Mouse (Mus musculus) cerebellum, adult (tissue): ENCODE data around the gene Cfap44.

ENCODE experiments used
- ATAC-seq: cut with Nextera tagmentation; 2 replicates; pipeline ENCODE4 v1.9.2; 2017; ENCODE audit warnings: mild to moderate bottlenecking, moderate library complexity, mixed read lengths; ENCODE audit not compliant: insufficient number of reproducible peaks, low FRiP score, low TSS enrichment

Cfap44 gene

DNA sequence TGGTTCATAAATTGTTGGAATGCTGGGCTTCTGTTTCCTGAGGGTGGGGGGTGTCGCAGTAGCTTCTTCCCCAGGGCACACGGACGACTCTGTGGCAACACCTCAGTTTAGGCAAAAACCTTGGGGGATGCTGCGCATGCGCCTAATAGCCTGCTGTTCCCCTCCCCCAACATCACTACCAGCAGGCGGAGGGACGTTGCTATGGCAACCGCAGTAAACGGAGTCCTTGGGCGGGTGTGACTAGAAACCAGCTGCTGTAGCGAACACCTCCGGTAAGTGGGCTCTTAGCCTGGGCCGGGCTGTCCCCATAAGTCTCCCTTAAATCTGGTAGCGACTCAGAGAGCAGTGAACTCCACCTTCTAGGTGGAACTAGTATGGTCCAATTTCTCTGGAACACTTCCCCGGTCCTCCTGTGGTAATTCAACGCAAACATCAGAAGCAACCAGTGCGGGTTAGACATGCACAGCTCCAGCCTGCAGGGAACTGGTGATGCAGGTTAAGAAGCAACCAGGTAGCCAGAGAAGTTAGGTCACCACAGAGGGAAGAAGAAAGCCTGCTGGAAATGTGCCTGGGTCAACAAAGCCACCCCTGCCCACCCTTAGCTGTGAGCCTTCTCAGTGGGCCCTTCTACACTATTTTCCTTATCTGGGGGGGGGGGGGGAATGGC, at the start of gene Cfap44:
Cfap44 (plus strand) TSS at position 220 of the 667 bp plus-strand sequence.
- peak; percentile 72 for ATAC-seq

DNA sequence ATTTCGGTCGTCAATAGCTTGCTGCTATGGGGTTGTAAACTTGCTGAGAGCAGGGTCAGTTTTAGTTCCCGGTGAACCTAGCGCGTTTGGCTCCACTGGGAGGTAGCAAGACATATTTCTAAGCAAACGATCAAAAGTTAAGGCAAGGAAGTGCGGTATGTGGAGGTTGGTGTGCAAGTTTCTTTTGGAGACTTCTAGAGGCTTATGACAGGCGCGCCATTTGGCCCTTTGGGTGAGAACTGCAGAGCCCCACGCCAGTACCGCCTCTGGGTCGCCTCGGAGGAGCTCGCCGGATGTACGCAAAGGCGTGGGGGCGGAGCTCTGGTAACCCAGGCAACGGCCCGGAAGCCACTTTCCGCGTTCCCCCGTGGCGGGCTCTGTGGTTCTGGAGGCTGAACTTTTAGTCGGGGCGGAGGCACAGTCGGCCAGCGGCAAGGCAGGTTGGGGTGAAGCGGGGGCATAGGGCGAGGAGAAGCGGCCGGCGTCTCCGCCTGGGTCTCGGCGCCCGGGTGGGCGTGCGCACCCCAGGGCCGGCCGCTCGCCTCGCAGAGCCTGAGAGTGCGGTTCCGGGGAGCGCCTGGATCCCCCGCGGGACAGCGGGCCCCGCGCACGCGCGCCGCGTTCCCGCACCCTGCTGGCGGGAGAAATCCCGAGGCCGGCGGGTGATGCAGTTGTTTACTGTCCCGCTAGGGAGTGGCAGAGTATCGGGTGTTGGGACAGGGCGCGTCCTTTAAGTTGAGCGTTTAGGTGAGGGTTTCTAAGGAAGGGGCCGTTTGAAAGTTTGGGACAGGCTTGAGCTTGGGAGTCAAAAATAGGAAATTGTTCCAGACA, 47.3 kb upstream of the Cfap44 start, which contains the start of gene Spice1:
Spice1 (plus strand) TSS at position 51 of the 831 bp plus-strand sequence.
- ATAC-seq = peak; percentile 99

DNA sequence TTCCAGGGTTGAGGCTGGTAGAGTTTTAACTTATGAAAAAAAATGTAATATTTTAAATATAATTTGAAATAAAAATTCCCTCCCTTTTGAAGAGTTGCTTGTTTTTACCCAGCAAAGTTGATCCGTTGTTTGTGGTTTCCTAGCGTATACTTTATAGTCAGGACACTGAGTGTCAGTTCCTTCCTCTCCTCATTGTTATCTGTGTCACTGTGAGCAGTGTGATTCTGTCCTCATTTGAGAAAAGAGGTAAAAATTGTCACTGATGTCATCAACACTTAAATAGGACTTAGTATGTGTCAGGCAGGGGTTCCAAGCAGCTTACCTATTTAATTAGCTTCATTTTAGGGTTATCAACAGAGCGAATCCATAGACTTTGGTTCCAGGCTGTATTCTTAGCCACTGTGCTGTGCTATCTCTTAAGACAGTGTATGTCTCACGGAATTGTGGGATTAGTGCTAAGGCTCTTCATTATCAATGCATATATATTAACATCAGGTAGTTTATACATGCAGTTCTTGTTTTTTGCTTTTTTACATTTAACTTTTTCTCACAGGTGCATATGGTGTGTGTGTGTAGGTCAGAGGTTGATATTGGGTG, 44.7 kb upstream of the Cfap44 start:
- ATAC-seq = no peak

DNA sequence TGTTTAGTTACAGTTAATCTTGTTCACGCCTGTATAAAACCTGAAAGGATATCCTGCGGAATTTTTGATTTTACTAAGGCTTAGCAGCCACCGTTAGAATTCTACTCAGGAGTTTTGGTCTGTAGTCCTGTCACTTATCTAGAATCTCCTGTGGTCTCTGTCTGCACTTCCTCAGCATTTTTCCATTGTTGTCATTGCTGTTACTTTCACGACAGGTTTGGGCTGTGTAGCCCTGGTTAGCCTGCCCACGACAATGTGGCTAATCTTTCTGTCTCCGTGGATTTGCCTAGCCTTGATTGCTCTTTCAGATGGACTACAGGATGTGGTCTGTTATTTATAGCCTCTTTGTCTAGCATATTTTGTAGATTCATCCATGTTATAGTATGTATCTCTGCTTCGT, 38.3 kb upstream of the Cfap44 start:
- ATAC-seq = no peak

DNA sequence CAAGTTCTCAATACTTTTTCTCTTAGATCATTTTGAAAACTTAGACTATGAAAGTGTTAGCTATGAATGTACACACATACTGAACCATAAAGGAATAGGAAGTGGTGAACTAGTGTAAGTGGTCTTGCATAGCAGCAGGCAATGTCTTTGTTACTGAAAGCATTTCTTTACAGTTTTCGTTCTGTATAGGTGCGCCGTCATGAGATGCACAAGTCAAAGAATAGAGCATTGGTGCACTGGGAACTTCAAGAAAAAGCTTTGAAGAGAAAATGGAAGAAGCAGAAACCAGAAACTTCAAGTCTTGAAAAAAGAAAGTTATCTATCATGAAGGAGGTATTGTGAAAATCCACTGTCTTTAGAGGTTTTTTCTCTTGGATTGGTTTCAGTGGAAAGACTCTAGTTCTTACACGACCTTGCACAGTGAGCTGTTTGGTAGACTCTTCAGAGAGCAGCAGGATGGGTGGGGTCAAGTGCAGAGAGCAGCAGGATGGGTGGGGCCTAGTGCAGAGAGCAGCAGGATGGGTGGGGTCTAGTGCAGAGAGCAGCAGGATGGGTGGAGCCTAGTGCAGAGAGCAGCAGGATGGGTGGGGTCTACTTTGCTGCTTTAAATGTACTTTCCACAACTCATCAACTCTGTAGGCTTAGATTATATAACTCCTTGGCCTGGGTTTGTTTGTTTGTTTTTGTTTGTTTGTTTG, 36.9 kb upstream of the Cfap44 start:
- no peak for ATAC-seq

DNA sequence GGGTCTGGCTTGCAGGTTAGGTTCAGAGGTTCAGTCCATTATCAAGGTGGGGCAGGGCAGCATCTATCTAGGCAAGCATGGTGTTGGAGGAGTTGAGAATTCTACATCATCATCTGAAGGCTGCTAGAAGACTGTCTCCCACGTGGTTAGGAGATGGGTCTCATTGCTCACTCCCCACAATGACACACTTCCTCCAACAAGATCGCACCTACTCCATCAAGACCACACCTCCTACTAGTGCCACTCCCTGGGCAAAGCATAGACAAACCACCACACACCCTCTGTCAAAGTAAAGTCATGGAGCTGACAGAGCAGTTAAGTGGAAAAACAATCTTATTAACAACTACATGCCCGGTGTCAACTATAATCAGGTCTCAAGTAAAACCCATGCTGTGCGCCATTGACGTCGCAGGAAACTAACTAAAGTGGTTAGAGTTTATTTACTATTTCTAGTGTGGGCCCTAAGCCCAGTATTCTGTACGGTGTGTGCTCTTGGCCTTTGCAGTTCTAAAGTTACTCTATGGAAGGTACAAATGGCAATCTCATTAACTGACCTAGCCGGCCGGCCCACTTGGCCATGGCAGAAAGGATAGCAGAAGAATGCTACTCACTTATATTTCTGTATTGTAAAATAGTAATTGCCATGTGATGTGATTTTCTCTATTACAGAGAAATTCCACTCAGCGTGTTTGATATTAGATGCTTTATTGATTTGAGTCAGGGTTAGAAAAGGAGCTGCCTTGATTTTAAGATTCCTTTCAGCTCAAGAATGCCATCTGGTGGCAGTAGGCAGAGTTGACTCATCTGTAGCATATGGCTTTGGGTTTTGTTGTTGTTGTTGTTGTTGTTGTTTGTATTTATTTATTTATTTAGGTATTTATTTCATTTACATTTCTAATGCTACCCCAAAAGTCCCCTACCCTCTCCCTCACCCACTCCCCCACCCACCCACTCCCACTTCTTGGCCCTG, 32.4 kb upstream of the Cfap44 start:
- no peak for ATAC-seq

DNA sequence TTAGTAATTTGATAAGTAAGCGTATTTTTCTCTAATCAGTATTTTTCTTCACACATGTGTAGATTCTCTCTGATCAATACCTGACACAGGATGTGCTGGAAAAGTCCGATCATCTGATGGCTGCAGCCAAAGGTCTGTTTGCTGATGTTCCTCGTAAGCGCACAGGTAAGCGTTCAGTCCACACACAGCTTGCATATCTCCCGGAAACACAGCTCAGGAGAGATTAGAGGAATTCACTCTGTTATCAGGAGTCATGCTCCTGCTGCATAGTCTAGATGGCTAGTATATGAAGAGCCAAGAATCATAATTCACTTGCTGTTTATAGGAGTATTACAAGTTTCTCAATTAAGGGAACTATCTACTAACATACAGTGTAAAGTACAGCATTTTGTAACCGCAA, 29.1 kb upstream of the Cfap44 start:
- no peak for ATAC-seq

DNA sequence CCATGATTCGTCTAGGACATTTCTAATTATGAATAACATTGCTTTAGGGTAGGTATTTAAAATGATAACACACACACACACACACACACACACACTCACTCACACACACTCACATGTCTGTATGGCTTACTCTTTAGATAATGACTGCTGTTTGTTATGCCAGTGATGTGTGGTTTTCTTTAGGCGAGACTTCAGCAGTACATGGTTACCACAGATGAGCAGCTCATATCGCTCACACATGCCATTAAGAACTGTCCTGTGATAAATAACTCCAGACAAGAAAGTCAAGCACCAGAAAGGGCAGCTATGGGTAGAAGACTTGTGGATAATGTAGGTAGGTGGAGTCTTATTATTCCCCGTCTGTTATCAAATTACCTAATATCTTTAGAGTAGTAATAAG, 19.1 kb upstream of the Cfap44 start:
- no peak for ATAC-seq

DNA sequence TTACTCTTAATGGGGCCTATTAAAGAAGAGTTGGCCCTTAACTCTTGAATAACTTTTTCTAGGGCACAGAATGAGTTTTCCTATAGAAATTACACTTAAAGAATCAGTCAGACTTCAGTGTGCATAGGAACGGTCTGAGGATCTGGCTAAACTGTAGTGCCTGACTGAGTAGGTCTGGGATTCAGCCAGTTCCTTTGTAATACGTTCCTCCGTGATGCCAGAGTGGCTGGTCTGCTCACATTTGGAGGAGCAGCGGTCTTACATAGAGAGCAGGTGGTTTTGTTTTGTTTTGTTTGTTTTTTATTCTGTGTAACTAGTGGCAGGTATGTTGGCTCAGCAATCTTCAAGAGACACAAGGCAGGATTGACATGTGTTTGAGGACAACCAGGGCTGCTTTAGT, 14.6 kb upstream of the Cfap44 start:
- no peak for ATAC-seq

DNA sequence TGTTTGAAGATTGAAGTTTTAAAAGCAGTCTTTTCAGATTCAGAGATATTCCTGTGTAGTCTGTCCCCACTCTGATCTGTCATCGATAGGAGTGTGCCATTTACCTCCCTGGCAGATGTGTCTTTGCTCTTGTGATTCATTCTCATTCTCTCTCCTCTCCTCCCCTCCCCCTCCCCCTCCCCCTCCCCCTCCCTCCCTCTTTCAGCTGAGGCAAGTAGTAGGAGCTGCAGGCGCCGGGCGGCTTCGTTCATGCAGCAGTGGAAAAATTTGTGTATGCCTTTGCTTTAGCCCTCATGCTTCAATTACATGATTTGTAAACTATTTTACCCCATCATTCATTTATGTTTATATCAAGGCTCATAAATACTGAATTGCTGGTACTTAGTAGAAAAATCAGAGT, 13.0 kb upstream of the Cfap44 start:
- no peak for ATAC-seq

DNA sequence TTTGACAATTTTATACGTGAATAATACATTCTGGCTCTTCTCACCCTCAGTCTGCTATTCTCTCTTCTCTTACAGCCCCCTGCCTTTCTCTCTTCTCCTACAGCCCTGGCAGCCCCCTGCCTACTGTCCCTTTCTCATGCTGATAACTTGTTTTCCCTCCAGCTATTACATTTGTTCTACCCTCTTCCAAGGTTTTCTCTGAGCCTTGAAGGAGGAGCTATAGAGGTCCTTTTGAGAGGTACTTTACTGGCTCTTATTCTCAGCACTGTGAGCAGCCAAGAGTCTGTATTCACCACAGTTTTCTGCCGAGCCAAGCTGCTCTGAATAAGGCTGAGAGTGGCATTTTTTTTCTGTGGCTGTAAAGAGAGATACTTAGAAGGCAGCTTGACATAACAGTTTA, 11.0 kb upstream of the Cfap44 start:
- no peak for ATAC-seq

DNA sequence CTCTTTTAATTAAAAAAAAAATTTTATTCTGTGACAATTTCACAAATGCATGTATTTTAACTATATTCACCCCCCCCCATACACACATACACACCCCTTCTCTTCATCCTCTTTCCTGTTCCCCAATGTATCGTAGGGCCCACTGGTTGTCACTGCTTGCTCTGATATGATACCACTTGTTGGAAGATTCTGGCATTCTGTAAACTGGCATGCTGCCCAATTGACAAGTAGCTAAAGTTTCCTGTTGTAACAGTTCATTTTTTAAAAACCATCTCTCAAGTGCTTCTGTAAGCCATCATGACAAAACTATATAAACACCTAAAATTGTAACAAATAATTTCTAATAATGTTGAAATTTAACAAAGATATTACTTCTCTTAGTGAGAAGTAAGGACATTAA, 10.3 kb upstream of the Cfap44 start:
- no peak for ATAC-seq

DNA sequence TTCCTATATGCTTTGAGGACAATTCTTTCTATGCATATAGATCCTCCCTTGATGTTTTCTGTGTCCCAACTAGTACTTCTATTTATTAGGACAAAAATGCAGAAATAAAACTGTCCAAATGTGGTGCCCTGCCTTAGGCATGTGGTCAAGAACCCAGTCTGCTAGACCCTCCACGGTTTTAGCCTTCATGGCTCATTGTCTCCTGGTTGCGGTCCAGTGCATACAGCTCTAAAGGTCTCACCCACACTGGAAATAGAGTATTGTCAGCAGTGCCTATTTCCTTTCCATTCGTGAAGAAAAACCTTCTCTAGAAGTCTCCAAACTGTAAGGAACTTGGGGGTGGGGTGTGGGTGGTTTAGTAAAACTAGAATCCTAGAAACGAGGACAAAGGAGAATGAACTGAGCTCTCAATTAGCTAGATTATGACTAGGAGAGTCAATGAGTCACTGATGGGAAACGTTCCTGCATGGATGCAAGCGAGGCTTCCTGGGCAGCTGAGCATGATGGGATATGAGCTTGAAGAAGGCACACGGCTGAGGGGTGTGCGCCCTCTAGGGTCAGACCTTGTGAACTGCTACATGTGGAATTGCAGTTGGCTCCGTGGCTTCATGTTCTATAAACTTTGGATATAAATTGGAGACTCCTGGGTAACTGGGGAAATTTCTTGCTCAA, 2.6 kb upstream of the Cfap44 start:
- ATAC-seq = no peak

DNA sequence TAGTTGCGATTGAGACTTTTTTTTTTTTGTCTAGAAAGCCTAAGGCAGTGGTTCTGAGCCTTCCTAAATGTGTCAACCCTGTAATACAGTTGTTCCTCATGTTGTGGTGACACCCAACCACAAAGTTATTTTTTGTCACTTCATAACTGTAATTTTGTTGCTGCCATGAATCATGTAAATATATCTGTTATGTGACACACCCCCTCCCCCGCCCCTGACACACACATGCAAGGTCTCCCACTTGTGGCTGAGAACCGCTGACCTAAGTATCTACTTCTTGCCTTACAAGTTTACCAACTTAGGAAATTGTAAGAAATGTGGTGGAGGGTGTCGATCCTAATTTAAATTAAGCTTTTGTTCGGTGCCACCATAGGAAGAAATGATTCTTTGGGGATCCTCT, 10.3 kb downstream of the Cfap44 start:
- no peak for ATAC-seq

DNA sequence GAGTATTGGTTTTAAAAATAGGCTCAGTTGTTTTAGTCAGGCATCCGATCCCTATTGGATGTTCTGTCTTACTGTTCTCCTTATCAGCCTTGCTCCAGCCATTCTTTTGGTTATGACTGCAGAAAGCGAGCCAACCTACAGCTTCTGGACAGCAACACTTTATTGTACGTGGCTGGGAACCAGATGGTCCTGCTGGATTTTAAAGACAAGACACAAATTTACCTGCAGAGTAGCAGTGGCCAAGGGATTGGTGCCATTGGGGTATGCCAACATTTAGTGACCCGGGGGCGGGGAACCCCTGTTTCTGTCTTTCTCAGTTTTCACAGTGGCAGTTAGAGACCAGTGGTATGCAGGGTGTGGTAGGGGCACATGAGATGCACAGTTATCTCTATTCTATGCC, 12.6 kb downstream of the Cfap44 start:
- no peak for ATAC-seq

DNA sequence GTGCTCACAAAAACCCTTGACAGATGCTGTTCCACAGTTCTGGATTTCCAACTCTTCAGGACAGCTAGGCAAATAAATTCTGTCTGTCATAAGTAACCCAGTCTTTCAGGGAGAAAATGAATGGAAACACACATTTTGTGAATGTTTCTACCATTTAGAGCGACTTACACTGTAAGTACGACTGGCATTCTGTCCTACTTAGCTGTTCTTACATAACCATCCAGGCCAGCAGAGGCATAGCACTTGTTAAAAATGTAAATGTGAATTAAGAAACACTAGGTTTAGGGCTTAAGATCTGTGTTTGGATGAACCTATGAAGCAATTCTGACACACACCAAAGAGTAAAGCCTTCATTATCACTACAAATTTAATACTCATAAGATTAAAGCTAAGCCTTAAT, 13.7 kb downstream of the Cfap44 start:
- ATAC-seq = no peak

DNA sequence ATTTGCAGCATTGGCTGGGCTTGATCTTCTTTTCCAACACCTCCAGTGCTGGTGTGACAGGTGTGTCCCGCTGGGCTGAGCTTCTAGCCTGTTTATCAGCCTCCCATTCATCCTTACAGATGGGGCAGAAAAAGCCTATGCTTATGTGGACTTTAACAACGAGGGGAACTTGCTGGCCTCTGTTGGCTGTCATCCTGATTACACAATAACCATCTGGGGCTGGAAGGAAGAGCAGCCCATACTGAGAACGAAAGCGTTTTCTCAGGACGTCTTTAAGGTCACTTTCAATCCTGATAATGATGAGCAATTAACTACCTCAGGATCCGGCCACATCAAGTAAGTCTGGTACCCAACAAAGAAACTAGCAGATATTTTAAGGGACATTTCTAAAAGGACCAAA, 15.6 kb downstream of the Cfap44 start:
- ATAC-seq = no peak

DNA sequence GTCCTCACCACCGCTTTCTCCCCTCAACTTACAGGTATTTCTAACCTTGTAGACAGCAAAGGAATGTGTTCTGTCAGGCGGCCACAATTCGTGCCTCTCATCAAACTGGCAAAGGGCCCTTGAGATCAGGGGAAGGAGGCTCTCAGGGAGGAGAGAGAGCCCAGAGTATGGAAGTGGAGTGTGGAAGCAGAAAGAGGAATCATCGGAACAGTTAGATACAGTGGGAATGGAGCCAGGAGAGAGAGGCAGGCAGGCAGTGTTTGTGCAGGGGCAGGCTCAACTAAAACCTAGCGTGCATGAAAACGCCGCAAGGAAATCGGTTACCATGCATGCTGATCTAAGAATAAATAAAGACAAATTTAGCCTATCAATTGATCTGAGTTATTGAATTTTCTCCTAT, 23.0 kb downstream of the Cfap44 start:
- no peak for ATAC-seq

DNA sequence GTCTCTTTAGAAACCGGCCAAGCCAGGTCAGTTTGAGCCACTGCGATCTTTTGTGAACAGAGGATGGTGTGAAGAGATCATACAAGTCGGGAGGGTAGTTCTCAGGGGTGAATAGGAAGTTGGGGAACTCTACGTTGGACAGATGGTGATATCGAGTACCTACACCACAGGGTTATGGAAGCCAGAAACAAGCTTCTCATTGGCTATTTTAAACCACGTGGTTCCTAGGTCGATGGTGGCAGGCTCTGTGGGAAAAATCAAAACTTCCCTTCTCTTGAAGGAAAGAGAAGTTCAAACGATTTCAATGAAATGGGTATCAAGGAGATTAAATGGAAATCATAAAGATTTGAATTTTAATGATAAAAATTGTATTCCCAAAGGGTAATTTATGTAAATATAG, 27.1 kb downstream of the Cfap44 start:
- ATAC-seq = no peak
